Mouse (Mus musculus) layer of hippocampus, adult 9-11 months (tissue): ENCODE results near the gene Det1.

Experiments used
- DNase-seq: peaks from one replicate; pipeline ENCODE4 v3.0.0; 2022

Det1 gene

DNA sequence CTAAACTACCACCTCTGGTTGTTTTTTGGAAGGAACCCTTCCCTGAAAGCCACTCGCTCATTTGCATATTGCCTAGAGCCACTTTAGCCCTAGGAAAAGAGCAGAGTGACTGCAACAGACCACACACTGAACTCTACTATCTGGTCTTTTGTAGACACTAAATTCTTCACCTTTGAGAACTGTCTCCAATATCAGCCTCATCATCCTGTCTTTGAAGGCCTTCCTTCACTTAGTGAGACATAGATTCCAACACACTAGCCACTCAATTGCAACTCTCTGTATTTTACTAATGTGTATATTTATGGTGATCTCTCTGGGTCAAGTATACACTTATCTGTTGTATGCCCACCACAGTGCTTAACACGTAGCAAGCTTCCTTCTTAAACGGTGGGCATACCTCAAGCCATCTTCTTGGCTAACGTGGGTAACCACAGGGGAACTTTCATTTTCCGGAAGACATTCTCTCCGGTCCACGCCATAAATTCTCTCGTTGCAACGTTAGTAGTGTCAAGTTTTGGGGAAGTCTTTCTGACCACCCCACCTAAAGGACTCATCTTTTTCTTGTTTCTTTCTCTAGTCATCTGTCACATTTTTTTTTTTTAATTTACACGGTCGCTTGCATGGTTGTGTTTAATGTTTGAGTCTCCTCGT lies 872 bp downstream of the Det1 start:
- DNase-seq: no peak

DNA sequence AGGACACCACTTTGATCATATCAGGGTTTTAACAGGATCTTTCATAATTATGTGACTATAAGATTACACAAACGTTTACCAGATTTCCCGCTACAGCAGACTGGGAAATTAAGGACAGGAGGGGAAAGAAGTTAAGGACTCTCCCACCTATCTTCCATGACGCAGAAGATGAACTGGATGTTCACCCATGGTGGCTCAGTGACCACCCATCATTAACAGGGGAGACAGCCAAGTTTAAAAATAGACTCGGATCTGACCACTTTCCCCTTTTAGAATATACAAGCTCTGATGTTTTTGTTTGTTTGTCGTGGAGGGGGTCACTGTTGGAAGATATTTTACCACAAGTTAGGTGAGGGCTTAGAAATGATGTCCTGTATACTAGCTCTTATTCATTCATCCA lies 5.5 kb downstream of the Det1 start:
- no peak for DNase-seq

DNA sequence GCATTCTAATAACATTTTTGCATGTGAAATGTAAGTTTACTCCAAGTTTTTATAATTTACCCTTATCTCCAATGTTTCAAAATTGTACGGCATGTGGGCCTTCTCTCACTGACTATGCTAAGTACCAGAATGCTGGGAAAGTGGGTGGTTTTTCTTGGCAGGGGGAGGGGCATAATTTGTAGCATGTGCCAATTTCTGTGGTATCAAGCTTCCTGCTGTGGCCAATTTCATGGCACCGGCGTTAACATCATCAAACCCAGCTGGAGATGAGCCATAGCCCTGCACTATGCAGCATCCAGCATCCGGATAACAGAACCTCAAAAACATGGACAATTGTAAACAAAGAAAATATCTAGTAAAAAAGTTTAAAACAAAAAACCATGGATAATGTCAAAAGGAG lies 9.8 kb downstream of the Det1 start:
- no peak for DNase-seq

DNA sequence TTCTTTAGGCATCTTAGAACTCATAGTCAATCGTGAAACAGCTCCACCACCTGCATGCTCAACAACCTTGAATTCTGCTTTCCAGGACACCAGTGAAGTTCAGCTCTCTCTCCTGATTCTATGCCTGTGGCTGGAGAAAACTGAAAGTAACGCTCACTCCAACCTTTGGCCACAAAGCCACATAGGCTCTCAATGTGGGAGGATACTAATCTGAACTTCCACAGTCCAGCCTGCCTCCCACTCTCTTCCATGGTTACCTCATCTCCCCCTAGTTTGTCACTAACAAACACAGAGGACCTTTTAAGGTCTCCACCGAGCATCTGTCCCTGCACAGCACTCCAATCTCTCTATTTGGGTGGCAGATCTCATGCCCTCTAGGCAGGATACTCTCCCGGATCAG lies 11.4 kb downstream of the Det1 start:
- no peak for DNase-seq

DNA sequence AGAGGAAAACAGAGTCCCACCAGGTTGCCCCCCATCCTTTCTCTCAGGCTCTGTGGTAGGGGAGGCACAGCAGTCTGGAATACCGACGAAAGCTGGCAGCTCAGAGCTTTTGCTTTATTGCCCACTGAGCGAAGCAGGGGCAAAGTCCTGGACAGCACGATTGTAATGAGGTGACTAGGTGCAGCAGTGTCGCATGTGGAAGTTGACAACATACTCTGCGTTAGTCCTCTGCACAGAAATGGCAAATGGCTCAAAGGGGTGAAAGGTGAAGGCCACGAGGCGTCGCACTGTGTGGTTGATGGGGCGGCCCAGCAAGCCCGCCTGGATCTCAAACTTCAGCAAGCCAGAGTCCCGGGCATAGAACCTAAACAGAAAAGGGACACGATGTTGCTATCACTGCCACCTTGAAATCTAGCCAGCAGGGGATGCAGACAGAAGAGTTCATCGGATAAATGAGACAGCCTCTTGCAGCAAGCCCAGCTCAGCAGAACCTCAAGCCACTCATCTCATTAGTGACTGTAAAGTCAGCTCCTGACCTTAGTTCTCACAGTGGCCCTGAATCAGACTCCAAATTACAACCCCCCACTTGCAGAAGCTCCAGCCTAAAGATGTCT lies 19.2 kb downstream of the Det1 start:
- DNase-seq: no peak

DNA sequence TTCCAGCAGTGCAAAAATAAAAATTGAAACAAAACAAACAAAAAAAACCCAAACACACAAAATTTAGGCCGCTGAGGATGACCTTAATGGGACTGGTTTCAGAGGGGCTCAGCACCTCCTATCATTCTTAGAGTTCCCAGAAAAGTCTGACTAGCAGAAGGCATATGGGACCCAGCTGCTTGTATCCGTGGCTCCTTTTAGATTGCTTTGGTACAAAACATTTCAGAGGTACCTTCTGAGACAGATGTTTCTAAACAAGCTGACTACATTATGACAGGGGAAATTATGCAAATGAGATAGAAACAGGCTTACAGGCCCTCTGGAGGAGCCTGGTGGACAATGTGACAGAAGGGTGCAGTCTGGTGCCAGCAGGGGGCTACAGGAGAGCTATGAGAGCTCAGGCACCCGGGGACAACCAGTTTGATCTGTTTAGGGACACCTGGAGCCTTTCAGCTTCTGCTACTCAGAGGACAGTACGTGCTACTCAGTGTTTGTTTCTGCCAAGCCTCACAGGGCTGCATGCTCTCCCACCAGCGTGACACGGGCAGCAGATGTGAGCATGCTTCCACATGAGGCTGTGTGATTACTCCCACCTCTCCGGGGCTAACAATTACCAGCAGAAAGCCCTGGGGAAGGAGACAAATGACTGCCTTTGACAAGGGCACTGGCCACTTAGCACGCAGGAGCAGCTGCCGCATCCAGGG lies 20.2 kb downstream of the Det1 start:
- no peak for DNase-seq

DNA sequence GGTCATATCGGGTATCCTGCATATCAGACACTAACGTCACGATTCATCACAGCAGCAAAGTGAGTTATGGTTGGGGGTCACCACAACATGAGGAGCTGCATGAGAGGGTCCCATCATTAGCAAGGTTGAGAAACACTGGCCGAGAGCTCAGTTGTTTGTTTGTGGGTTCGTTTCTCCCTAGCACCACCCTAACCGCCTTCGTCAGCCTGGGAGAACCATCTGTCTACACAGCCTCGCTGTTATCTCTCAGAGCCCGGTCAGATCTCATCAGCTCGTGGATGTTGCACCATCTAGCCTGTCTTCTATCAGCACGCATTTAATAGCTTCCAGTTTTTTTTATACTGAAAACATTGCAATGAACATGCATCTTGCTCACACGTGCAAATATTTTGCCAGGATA lies 28.7 kb downstream of the Det1 start:
- DNase-seq: no peak

DNA sequence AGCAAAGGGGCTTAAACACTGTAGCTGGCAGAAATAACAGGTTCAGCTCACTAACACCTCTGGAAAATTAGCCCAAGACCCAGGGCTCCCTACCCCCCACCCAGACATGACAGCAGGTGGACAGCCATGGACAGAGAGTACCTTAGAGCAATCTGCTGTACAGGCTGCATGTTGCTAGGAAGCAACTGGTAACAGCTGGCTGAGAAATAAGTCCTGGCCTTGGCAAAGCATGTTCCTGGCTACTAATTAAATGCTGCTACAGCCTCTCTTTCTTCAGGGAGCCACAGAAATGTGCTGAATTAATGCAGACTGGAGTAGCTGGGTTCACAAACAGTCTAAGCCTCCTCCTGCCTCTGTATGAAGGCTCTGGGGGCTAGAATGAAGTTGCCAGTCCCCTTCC lies 32.3 kb downstream of the Det1 start:
- DNase-seq: no peak

DNA sequence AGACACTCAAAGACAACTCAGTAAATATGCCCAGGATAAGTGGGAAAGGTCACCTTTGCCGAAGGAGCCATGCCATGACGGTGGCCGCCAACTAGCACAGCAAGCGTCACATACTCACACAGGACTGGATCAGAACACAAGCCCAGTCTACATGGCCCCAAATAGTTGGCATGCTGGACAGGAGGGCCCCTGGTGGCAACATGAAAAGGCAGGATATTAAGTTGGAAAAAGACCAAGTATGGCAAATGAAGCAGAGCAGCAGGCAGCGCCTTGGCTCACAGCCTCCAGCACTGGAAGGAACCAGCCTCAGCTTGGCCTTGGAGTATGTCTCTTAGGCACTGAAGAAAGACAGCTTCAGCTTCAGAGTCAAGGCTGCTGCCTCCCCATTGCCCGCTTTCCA lies 33.3 kb downstream of the Det1 start:
- no peak for DNase-seq

DNA sequence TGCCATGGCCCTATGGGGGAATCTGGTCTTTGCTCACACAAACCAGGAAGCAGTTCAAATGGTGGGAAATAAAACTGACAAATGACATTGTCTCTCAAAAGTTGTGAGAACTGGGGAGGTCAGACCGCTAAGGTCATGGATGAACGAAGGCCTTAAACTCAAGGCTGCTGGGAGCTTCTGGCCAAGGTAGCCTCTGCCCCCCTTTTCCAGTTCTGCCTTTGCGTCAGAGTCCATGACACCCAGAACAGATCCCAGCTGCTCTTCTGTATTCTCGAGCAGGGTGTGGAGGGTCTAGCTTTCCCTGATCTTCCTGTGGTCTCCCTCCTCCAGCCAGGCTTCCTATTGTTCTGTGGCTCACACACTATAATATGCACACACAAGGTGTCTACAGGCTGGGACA lies 39.9 kb downstream of the Det1 start:
- no peak for DNase-seq

DNA sequence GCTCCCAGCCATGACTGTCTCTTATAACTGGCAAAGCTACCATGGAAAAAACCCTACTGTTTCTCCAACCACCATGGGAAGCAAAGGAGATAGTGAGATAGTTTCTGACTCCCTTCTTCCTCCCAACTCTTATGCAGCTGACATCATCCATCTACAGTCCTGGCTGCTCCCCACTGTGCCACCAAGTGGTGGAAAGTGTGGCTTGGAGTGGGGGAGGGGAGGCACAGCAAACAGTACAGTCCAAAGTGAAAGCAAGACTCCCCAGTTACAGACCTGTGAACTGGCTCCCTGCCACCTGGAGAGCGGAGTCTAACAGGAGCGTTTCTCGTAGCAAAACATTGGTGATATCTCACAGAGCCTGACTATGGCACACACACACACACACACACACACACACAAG lies 43.2 kb downstream of the Det1 start:
- DNase-seq: no peak

DNA sequence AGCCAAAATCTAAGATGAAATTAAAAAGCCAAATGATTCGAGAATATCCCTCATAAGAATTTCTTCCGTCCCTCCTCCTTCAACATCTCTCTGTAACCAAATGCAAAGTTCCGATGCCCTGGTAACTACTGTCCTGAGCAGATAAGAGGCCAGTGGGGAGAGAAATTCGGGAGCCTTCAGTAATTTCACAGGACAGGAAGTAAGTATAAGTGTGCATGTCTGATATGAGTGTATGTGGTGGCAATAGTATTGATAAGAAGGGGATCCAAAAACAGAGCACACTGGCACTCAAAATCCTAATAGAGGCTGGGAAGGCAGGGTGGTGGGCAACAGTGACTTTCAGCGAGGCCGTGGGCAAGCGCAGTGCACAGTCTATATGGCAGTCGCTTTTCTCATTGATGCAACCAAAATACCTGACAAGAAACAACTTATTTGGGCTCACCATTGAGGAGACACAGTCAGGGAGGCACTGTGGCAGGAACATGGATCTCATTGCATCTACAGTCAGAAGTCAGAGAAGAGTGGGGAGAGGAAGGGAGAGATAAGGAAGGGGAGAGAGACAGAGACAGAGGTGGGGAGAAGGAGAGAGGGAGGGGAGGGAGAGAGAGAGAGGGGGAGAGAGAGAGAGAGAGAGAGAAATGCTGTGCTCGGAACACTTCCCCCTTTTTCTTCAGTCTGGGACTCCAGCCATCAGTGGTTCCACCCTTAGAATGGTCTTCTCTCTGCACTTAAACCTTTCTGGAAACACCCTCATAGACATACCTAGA lies 47.1 kb downstream of the Det1 start:
- no peak for DNase-seq

DNA sequence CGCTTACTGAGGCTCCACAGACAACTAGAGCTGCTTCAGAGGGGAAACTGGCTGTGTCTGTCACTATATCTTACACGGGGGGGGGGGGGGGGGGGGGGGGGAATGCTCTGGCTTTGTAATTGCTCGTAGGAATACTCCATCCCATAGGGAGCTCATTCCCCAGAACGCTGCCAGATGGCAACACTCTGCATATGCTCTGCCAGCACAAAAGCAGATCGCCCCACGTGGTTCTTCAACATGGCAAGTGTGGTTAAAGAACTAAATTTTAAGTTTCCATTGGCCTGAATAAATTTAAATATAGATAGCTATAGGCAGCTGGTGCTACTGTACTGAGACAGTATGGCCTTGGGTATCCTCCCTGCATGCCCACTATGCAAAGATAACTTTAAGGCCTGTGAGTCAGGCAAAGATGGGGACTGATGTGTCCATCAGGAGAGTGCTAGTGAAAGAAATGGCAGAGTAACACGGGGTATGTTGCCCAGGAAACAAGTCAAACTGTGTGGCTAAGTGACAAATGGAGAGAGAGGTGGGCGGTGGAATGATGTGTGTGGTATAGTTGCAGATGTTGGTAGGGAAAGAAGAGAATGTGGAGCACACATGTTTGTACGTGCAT lies 49.1 kb downstream of the Det1 start:
- peak; percentile 84 for DNase-seq

DNA sequence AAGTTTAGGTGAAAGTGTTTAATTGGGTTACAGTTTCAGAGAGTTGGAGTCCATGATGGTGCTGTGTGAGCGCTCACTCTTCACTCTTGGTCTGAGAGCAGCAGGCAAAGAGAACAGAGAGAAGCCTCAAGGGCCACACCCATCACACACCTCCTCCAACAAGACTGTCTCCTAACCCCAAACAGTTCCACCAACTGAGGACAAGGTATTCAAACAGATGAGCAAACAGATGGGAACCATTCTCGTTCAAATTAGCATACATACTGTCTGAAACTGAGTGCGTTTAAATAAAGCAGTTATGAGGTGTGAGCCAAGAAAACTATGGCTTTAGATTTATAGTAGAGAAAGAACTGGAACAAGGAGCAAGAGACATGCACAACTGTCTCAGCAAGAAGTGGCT lies 50.4 kb downstream of the Det1 start:
- DNase-seq: peak; percentile 41

DNA sequence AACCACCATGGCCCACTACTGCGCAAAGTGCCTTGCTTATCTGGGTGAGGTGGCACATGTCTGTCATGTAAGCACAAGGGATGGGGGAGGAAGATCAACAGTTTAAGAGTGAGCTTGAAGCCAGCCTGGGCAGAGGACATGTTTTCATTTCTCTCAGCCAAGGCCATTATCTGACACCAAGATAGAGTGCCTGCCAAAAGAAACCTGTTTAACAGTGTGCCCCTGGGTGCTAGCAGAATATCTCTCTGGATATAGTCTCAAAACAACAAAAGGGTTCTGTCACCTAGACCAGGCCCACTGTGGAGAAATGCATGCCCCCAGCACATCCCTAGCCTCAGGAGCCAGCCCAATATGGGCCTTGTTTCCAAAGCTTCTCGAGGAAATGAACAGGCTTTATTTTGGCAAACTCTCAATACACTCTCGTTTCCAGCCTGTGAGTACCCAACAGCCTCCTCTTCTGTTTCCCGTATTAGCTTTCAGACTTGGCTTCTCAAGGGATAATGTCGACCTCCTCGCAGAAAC lies 52.4 kb downstream of the Det1 start:
- no peak for DNase-seq

DNA sequence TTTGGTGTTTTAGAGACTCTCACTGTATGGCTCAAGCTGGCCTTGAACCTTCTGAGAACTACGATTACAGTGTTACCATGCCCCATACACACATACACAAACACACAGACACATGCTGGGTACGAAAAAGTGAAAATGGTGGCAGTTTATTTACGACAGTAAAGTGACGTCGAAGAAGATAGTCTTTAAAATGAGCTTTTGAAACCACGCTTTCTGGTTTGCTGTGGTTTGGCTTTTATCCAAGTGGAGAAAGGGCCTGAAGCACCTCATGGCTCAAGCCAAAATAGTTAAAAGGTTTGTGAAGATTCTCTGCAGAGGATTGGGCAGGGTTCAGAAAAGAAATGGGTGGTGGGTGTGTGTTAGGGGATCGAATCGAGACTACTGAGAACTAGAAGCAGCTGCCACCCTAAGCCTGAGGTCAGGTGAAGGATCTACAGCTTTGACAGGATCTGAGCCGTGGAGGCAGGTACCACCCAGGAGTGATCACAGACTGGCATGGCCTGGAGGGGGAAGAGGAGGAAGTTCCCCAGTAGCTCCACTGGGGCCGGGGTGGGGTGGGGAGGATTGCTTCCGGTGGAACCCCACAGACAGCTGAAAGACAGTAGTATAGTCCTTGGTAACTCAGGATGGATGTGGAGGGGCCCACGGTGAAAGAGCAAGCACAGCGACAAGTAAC lies 53.0 kb downstream of the Det1 start:
- DNase-seq: no peak

DNA sequence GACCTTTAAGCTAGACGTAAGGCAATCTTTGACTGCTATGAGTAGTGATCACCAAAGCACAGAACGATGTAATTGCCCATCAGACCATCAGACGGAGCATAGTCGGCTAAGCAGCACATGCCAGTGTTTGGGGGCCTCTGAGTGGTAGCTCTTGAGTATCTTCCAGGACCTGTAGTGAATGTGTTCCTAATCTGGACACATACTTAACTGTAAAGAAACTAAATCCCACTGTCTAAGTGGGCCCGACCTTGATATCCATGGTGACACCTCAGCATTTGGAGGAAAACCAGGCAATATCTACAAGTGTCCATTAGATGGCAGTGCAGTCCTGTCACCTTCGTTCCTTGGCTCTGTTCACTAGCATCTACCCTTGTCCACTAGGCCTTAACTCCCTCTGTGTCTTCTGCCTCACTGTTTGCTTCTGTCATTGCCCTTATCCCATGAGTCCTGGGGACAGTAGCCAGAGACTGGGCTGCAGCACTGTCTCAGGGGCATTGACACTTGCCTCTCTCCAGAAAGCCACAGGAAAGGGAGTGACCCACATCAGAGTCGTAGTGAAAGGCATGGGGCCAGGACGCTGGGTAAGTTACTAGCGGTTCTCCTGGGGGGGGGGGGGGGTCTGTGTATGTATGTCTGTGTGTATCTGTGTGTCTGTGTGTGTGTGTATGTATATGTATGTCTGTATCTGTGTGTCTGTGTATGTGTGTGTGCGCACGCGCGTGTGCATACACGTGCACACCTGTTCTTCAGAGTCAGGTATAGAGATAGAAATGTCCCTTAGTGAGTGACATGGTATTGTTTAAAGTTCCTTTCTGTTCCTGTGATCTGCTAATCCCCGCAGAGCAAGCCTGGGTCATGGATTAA lies 55.5 kb downstream of the Det1 start:
- DNase-seq: peak; percentile 36

DNA sequence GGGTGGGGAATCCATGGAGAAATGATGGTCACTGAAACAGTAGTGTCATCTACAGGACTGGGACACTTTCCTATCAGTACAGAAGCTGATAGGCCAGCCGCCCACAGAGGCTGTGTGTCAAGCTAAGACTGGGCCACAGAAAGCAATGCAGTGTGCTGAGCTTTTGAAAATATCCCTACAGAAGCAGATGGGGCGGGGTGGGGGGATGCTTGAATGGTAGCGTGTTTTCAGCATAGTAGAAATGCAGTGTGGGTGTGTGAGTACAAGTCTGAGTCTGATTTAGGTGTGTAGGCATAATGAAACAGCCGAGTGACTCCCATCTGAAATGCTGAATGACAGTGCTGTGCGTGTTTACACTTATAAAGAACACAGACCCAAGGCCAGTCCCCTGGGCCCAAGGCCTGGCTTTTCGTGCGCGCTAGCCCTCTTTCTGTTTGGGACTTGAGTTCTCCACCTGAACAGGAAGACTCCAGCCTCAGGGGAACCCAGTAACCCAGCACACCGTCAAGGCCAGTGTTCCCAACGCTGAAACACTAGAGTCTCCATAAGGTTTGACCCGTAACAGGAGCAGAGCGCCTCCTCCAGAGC lies 59.2 kb downstream of the Det1 start:
- DNase-seq: peak; percentile 67

DNA sequence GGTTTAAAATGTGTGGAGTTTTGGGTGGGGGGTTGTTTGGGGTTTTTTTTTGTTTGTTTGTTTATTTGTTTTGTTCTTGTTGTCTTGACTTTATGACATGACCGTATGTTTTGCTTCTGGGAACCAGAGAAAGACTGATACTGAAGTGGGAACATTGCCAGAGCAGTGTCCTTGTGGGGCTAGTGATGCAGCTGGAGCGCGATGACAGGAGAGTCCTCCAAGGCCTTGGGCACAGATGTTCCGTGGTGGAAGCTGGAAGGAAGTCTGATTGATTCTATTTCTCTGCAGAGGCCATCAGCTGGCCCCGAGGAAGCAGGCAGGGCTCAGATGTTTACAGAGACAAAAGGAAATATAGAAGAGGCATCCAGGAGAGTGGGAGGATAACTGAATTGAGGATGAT lies 61.2 kb downstream of the Det1 start:
- DNase-seq: no peak

DNA sequence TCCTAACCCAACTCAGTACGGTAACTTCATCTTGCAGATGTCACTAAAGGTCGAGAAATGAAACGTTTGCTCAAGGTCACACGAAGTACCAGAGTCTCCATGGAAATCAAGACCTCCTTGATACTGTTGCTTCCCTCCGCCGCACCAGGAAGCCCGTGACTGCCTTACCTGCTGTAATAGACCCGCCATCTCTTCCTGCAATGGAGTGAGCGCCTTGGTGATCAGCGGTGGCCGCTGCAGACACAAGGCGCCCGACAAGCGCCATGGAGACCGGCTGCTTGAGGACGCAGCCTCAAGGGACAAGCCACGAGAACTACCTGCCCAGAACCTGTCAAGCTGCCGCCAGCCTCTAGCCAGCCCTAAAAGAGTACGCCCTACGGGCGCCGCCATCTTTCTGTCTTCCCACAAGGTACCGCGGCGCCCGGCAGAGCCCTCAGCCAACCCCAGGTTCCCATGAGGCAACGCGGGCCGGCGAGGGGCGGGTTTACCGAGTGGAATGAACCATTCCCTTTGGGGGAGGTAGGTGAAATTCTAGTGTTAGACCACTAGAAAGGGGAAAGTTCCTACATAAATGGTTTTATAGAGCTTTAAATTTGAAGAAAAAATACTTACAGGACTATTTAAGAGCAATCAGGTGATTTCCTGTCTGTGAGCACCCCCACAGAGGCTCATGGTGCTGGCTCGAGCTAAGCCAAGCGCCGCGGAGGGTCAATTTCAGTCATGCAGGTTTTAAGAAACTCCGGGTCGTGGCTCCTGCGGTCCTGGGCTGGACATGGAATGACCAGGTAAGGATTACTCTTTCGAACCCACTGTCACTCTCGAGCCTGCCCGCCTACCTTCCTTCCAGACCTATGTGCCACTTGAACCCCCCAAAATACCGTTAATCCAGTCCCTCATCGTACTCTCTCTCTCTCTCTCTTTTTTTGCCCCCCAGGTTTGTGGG lies 64.2 kb downstream of the Det1 start, which contains the start of the genes Mrps11 and Mrpl46:
Gene Mrps11 (plus strand): TSS at position 481 of the 943 bp plus-strand sequence.
Gene Mrpl46 (minus strand): TSS at position 893 of the 943 bp plus-strand sequence.
- DNase-seq: peak; percentile 85
